Mouse (Mus musculus) testis, adult 2 months (tissue): ENCODE measurements around the gene Uckl1. TPM values are rescaled to one million over a fixed set of nuclear protein-coding genes. Genes with fewer than 3 reads are reported as not detected.

Experiments
- H3K27ac ChIP-seq: fragments of 200-500 bp; 2 replicates; pipeline ENCODE4 v1.5.1; 2012; ENCODE audit warnings: low read depth, low read length; ENCODE audit not compliant: control insufficient read depth, insufficient read depth
- H3K27me3 ChIP-seq: fragments of 200-500 bp; 2 replicates; pipeline ENCODE4 v1.6.1; 2012; ENCODE audit warnings: mild to moderate bottlenecking, low read length, moderate library complexity; ENCODE audit not compliant: control insufficient read depth, insufficient read depth
- H3K36me3 ChIP-seq: fragments of 200-500 bp; 2 replicates; pipeline ENCODE4 v1.6.1; 2012; ENCODE audit warnings: mild to moderate bottlenecking, low read length; ENCODE audit not compliant: control insufficient read depth, insufficient read depth
- H3K4me1 ChIP-seq: fragments of 200-500 bp; 2 replicates; pipeline ENCODE4 v1.6.1; 2012; ENCODE audit warnings: low read length; ENCODE audit not compliant: control insufficient read depth, insufficient read depth
- H3K4me3 ChIP-seq: fragments of 200-500 bp; 2 replicates; pipeline ENCODE4 v1.5.1; 2012; ENCODE audit warnings: low read depth, mild to moderate bottlenecking, low read length, moderate library complexity, mixed read lengths; ENCODE audit not compliant: control insufficient read depth
- CTCF ChIP-seq: fragments of 200-500 bp; IDR thresholded peaks from 2 replicates; pipeline ENCODE4 v1.5.1; 2012; ENCODE audit warnings: low read depth, mild to moderate bottlenecking, inconsistent platforms, low read length, moderate library complexity; ENCODE audit not compliant: control insufficient read depth, insufficient read depth, insufficient replicate concordance
- POLR2A ChIP-seq: fragments of 200-500 bp; IDR thresholded peaks from 2 replicates; pipeline ENCODE4 v1.6.1; 2012; ENCODE audit warnings: low read depth, mild to moderate bottlenecking, inconsistent platforms, low read length, moderate library complexity; ENCODE audit not compliant: control insufficient read depth
- polyA plus RNA-seq: library from polyadenylated mRNA; depleted of rRNA; stranded (reverse); fragments of >200 nt; gene quantifications from 2 replicates; pipeline ENCODE4 v1.2.3, GENCODE M21; 2012

Uckl1 gene
- polyA plus RNA-seq, 1 experiment: 44.4 TPM

DNA sequence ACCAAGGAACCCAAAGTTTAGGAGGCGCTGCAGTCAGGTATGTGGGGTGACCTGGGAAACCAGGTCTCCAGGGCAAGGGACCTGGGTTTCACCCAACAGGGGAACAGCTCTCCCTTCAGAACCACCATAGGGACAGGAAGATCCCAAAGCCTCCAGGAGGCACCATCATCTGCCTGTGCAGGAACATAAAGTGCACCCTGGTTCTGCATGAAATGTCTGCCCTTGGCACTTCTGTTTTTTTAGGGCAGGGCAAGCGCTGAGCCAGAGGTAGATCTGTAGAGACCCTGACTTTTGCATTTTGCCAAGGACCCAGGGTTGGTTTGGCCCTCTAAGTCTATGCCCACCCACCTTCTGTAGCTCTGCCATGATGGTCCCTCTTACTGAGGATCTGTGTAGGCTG, 2.3 kb downstream of the Uckl1 start:
- H3K27ac ChIP-seq: no peak overlapping the region
- H3K36me3 ChIP-seq: peaks cover 1% of the 10 kb centered on the region
- H3K4me1 ChIP-seq: peaks cover 13% of the 10 kb centered on the region
- no peak for TF ChIP-seq CTCF
- TF ChIP-seq POLR2A: no peak
- no peak overlapping the region for H3K4me3 ChIP-seq
- no peaks in the 10 kb centered on the region for H3K27me3 ChIP-seq

DNA sequence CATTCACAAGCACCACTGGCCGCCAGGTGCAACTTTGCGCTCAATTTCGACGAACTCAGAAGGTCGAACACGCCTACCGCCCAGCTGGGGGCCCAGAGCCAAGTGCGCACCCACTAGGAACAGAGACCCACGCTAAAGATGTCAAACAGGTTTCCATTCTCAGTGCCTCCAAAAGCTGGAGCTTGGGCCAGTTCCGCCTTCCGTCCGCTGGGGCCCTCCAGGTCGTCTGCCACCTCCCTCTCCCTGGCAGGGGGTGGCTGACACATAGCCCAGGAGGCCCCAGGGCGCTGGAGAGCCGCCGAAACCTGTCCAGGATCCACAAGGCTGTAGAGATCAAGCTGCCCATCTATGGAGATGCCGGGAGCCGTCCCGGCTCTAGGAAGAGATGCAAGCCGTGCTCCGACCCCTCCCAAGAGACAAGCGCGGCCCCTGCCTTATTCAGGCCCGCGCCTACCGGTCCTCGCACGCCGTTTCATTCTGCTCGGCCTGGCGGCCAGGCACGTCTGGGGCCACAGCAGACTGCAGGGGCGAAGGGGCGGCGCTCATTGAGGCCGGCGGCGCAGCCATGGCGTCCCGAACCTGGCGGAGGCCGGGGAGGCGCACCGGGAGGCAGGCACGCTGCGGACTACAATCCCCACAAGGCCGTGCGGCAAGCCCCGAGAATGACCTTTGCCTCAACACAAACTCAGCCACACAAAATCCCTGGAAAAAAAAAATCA, 3.1 kb downstream of the Uckl1 start:
- peak overlapping the region; percentile 78 for H3K4me3 ChIP-seq
- H3K36me3 ChIP-seq: peaks cover 1% of the 10 kb centered on the region
- peaks cover 13% of the 10 kb centered on the region for H3K4me1 ChIP-seq
- peak overlapping the region; percentile 24 for H3K27ac ChIP-seq
- no peaks in the 10 kb centered on the region for H3K27me3 ChIP-seq
- TF ChIP-seq CTCF (no peak), POLR2A (no peak)

DNA sequence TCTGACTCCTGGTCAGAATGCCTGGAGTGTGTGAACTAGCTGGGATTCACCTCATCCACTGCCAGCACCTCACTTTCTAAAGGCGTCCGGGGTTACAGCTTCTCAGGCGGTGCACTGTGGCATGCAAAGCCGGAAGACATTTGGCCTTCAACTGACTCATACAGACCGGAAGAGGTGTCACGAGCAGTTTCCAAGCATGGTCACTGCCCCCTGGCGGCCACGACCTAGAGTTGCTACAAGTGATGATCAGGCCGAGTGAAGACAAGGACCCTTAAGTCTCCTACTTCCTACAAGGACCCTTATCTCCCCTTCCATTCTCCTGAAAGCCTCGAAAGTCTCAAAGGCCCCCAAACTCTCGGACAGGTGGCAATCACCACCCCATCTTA, 3.7 kb downstream of the Uckl1 start:
- peak overlapping the region; percentile 41 for H3K27ac ChIP-seq
- H3K4me3 ChIP-seq: peak overlapping the region; percentile 78
- H3K27me3 ChIP-seq: no peaks in the 10 kb centered on the region
- TF ChIP-seq POLR2A: no peak
- TF ChIP-seq CTCF: peak; percentile 94
- H3K4me1 ChIP-seq: peaks cover 13% of the 10 kb centered on the region
- peaks cover 1% of the 10 kb centered on the region for H3K36me3 ChIP-seq

DNA sequence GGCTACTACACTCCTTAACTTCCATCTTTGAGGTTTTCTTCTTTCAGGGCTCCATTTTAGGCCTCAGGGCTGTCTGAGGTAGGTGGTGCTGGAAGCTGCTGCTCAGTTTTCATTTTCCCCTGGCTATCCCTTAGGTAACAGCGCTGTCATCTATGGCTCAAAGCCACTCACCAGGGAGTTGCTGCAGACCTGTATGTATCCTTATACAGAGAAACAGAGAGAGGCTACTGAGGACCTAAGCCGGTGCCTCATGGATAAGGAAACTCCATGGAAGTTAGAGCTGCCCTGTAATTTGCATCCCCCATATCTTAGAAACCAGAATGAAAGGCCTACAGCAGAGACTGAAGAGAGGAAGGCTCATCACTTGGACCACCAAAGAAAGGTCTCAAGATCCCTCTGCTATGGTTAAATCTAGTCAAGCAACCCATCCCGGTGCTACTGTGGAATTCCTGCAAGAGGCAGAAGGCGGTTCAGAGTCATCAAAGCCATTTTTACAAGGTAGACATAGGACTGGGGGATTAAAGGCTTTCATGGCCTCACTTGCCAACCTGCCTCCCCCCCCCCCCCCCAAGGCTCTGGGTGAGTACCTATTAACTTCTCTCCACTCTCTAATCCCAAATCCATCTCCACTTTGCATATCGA, 4.4 kb downstream of the Uckl1 start:
- Histone ChIP-seq H3K27me3 (no peaks in the 10 kb centered on the region), H3K36me3 (no peaks in the 10 kb centered on the region; the same call in 1 of the 2 replicates), H3K4me1 (peaks cover 13% of the 10 kb centered on the region), H3K4me3 (peak overlapping the region; percentile 78), H3K27ac (no peak overlapping the region; the same call in 1 of the 2 replicates)
- TF ChIP-seq CTCF: no peak
- no peak for TF ChIP-seq POLR2A

DNA sequence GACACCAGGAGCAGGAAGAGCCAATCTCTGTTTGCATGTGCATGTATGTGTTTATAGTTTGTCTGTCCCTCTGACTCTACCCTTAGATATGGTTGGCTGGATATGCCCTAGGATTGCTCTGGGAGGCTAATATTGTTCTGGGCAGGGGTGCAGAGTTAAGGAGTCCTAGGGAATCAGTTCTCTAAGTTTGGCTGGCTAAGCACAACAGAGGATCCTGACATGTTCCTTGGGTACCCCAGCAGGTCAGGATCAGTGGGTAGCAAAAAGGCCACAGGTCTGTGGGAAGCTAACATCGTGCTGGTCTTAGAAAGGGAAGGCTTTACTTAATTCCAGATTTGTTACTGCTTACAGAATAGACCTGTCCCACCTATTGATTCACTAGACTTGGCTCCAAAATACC, 5.0 kb downstream of the Uckl1 start:
- Histone ChIP-seq H3K27ac (no peak overlapping the region), H3K4me3 (no peak overlapping the region), H3K27me3 (no peaks in the 10 kb centered on the region), H3K4me1 (peaks cover 13% of the 10 kb centered on the region), H3K36me3 (no peaks in the 10 kb centered on the region; the same call in 1 of the 2 replicates)
- TF ChIP-seq POLR2A (no peak), CTCF (no peak)

DNA sequence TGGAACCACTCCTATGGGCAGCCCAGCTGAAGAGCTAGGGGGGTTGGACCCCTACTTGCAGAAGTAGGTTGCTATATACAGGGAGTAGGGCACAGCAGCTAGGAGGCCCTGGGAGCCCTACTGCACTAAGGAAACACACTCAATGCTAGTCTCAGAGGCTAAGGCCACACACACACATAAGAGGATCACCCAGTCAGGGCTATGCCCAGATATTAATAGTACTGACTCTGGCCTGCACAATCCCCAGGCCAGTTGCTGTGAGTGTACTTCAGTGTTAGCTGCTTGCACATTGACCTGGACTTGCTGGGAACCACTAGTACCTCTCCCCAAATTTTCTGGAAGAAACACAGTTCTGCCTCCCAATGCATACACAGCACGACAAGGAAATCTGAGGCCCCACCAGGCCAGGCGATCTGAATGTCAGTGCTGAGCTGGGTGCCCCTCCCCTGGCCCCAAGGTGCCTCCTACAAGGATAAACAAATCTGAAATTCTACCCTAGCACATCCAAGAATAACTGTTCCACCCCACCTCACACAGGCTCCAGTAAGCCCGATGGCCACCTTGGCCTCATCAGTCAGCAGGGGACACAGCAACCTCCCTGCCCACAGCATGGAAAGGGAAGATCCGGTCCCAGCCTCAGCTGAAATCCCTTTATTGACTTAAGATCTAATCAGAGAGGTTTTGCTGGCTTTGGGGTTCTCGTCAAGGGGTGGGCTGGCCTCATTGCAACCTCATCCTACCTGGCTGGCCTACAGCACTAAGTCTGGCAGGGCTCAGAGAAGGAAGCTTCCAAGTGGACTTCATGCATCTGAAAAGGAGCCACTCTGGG, 5.7 kb downstream of the Uckl1 start:
- H3K27me3 ChIP-seq: no peaks in the 10 kb centered on the region
- H3K4me1 ChIP-seq: peaks cover 13% of the 10 kb centered on the region
- TF ChIP-seq CTCF (no peak), POLR2A (no peak)
- H3K4me3 ChIP-seq: no peak overlapping the region
- no peaks in the 10 kb centered on the region for H3K36me3 ChIP-seq
- H3K27ac ChIP-seq: no peak overlapping the region

DNA sequence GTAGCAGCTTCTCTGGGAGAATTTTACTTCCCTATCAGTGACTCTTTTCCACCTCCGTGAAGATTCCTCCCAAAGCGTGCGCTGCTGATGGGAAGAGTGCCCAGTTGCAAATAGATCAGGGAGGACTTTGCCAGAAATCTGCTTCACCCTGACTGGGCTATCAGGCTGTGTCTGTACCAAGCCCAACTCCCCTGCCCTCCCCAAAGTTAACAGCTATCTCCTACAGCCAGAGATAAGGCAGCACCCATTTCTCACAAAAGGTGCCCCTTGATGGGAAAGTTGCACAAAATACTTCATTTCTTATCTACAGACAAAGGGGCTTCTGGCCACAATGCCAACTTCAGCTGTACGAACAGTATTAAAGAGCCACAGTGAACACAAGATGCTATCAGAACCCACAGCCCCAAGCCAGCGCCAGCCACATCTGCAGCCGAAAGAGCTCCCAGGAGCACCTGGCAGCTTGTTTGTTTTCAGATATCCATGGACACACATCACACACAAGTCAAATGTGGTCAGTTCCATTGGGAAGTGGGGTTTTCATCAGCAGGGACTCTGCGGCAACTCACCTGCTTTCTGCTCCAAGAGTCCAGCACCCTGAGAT, 6.6 kb downstream of the Uckl1 start:
- H3K36me3 ChIP-seq: no peaks in the 10 kb centered on the region
- peaks cover 13% of the 10 kb centered on the region for H3K4me1 ChIP-seq
- no peak overlapping the region for H3K27ac ChIP-seq
- TF ChIP-seq CTCF (no peak), POLR2A (no peak)
- H3K4me3 ChIP-seq: no peak overlapping the region
- no peaks in the 10 kb centered on the region for H3K27me3 ChIP-seq
